Mouse (Mus musculus): ENCODE data around the gene Adgrv1. TPM values are rescaled to one million over a fixed set of nuclear protein-coding genes. Genes with fewer than 3 reads are reported as not detected.

Adgrv1 gene
- polyA plus RNA-seq, 1 experiment: 11.3 TPM

DNA sequence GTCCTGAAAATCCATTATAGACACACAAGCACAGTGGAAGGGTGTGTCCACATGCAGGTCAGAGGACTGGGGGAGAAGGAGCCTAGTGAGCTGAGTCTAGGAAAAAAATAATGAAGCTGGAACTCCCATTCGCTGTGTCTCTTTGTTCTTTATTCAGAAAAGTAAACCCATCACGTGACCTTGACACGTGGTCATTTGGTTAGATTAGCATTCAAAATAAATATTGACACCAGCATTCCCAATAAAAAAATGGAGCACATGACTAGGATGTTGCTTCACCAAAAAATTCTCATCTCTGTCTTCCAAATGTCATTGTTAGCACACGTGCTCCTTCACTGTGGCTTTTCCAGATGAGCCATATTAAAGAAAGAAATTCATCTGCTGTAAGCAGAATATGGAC is 316.4 kb downstream of the Adgrv1 start:
- H3K36me3 ChIP-seq (ENCODE audit: control insufficient read depth, insufficient read depth, low read length, poor library complexity, severe bottlenecking): no peaks in the 10 kb centered on the region
- H3K4me1 ChIP-seq (ENCODE audit: control insufficient read depth, insufficient read depth, low read length): no peaks in the 10 kb centered on the region
- TF ChIP-seq CTCF (IDR thresholded peaks at IDR 0.05; ENCODE audit: low read depth, low read length) (no peak), POLR2A (IDR thresholded peaks at IDR 0.05; ENCODE audit: insufficient read depth, low read length) (no peak), EP300 (IDR thresholded peaks at IDR 0.05; ENCODE audit: insufficient read depth, low read depth, low read length) (no peak)
- H3K9me3 ChIP-seq (replicated peaks; ENCODE audit: control insufficient read depth, insufficient read depth, low read length, poor library complexity, severe bottlenecking): no peaks in the 10 kb centered on the region
- no peaks in the 10 kb centered on the region for H3K27me3 ChIP-seq (ENCODE audit: control insufficient read depth, insufficient read depth, low read length, poor library complexity, severe bottlenecking)
- H3K27ac ChIP-seq (ENCODE audit: insufficient read depth, low read length): no peak overlapping the region
- H3K9ac ChIP-seq (ENCODE audit: low read depth, poor library complexity, severe bottlenecking): no peak overlapping the region
- no peak overlapping the region for H3K4me3 ChIP-seq (ENCODE audit: low read depth, low read length)

DNA sequence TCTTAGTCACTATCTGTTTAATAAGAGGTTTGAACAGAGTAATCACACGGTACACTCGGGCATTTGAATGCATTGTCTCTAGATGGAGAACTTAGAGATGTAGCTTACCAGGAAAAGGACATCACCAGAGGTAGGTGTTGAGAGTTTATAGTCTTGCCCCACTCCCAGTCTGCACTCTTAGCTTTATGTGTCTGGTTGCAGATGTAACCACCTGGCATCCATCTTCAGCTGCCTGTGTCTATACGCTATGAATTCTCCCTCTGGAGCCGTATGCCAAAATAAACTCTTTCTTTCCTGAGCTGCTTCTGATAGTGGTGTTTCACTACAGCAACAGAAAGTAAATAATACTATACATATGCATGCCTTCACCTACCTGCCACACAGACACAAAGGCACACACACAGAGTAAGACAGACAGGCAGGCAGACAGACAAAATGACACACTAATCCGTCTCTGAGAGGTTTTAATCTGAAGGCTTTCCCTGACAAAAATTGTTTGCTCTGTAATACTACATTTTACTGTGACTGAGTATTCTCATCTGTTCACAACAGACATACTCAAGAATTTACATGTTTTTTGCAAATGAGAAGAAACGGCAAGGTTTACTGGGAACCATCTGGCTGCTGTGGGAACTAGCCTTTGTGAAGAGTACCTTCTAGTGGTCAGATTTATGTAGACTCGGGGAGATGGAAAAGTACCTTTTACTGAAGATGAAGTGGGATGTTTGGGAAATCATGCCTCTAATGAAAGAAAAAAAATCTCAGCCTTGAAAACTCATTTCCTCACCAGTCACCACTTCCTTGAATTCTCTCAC is 318.4 kb downstream of the Adgrv1 start:
- no peaks in the 10 kb centered on the region for H3K27me3 ChIP-seq (ENCODE audit: control insufficient read depth, insufficient read depth, low read length, poor library complexity, severe bottlenecking)
- no peak overlapping the region for H3K27ac ChIP-seq (ENCODE audit: insufficient read depth, low read length)
- H3K4me3 ChIP-seq (ENCODE audit: low read depth, low read length): no peak overlapping the region
- no peaks in the 10 kb centered on the region for H3K36me3 ChIP-seq (ENCODE audit: control insufficient read depth, insufficient read depth, low read length, poor library complexity, severe bottlenecking)
- no peaks in the 10 kb centered on the region for H3K9me3 ChIP-seq (replicated peaks; ENCODE audit: control insufficient read depth, insufficient read depth, low read length, poor library complexity, severe bottlenecking)
- TF ChIP-seq POLR2A (IDR thresholded peaks at IDR 0.05; ENCODE audit: insufficient read depth, low read length): no peak
- no peak for TF ChIP-seq EP300 (IDR thresholded peaks at IDR 0.05; ENCODE audit: insufficient read depth, low read depth, low read length)
- TF ChIP-seq CTCF (IDR thresholded peaks at IDR 0.05; ENCODE audit: low read depth, low read length): no peak
- H3K9ac ChIP-seq (ENCODE audit: low read depth, poor library complexity, severe bottlenecking): no peak overlapping the region
- H3K4me1 ChIP-seq (ENCODE audit: control insufficient read depth, insufficient read depth, low read length): no peaks in the 10 kb centered on the region

DNA sequence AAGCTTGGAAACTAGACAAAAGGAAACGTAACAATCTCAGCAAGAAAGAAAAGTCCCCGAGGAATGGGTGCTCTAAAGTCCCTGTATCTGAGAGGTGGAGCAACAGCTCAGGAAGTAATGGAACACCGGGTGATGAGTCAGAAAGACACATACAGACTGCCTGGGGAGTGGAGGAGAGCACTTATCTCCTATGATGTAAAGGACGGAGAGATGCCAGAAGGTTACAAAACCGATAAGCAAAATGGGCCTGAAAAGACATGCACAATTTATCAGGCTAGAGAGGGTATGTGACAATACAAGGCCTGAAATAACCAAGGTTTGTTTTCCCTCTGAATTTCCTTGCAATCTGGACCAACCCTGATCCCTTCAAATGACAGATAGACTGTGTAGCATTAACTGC is 320.8 kb downstream of the Adgrv1 start:
- Histone ChIP-seq H3K9me3 (replicated peaks; ENCODE audit: control insufficient read depth, insufficient read depth, low read length, poor library complexity, severe bottlenecking) (no peaks in the 10 kb centered on the region), H3K27me3 (ENCODE audit: control insufficient read depth, insufficient read depth, low read length, poor library complexity, severe bottlenecking) (no peaks in the 10 kb centered on the region), H3K9ac (ENCODE audit: low read depth, poor library complexity, severe bottlenecking) (no peak overlapping the region), H3K4me1 (ENCODE audit: control insufficient read depth, insufficient read depth, low read length) (no peaks in the 10 kb centered on the region), H3K36me3 (ENCODE audit: control insufficient read depth, insufficient read depth, low read length, poor library complexity, severe bottlenecking) (no peaks in the 10 kb centered on the region), H3K4me3 (ENCODE audit: low read depth, low read length) (no peak overlapping the region), H3K27ac (ENCODE audit: insufficient read depth, low read length) (no peak overlapping the region)
- no peak for TF ChIP-seq POLR2A (IDR thresholded peaks at IDR 0.05; ENCODE audit: insufficient read depth, low read length)
- no peak for TF ChIP-seq CTCF (IDR thresholded peaks at IDR 0.05; ENCODE audit: low read depth, low read length)
- TF ChIP-seq EP300 (IDR thresholded peaks at IDR 0.05; ENCODE audit: insufficient read depth, low read depth, low read length): no peak

DNA sequence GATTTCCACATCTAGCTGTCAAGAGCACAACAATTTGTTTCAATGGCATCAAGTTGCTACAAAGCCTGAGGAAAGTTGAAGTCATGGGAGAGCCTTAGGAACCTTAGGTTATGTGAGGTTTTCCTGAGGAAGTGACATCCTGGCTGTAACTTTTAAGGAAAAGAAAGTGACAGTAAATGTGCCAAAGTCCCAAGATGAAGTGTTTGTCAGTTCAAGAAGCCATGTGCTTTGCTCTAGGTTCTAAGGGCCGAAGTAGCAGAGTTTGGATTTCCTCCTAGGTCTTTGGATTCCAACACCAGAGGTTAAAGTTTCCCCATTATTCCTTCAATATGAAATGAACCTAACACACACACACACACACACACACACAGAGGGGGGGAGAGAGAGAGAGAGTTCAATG is 332.1 kb downstream of the Adgrv1 start:
- no peak overlapping the region for H3K27ac ChIP-seq (ENCODE audit: insufficient read depth, low read length)
- no peak for TF ChIP-seq EP300 (IDR thresholded peaks at IDR 0.05; ENCODE audit: insufficient read depth, low read depth, low read length)
- TF ChIP-seq POLR2A (IDR thresholded peaks at IDR 0.05; ENCODE audit: insufficient read depth, low read length): no peak
- no peak for TF ChIP-seq CTCF (IDR thresholded peaks at IDR 0.05; ENCODE audit: low read depth, low read length)

DNA sequence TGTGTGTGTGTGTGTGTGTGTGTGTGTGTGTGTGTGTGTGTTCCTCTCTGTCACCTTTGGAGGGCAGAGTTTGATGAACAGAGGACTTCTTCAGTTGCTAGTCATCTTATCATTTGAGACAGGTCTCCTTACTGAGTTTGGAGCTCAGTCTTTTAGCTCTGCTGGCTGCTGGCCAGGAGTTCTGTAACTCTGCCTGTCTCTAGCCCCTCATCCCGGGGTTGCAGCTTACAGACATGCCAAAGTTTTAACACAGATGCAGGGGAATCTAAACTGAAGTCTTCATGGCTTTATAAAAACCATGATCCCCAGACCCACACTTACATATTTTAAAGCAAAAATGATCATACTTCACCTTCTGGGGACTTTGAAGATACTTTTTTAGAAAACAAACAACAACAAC is 338.8 kb downstream of the Adgrv1 start:
- Histone ChIP-seq H3K27ac (ENCODE audit: insufficient read depth, low read length) (no peak overlapping the region), H3K9ac (ENCODE audit: low read depth, poor library complexity, severe bottlenecking) (no peak overlapping the region), H3K27me3 (ENCODE audit: control insufficient read depth, insufficient read depth, low read length, poor library complexity, severe bottlenecking) (no peaks in the 10 kb centered on the region), H3K9me3 (replicated peaks; ENCODE audit: control insufficient read depth, insufficient read depth, low read length, poor library complexity, severe bottlenecking) (no peaks in the 10 kb centered on the region), H3K36me3 (ENCODE audit: control insufficient read depth, insufficient read depth, low read length, poor library complexity, severe bottlenecking) (no peaks in the 10 kb centered on the region), H3K4me1 (ENCODE audit: control insufficient read depth, insufficient read depth, low read length) (no peaks in the 10 kb centered on the region), H3K4me3 (ENCODE audit: low read depth, low read length) (no peak overlapping the region)
- no peak for TF ChIP-seq EP300 (IDR thresholded peaks at IDR 0.05; ENCODE audit: insufficient read depth, low read depth, low read length)
- no peak for TF ChIP-seq POLR2A (IDR thresholded peaks at IDR 0.05; ENCODE audit: insufficient read depth, low read length)
- no peak for TF ChIP-seq CTCF (IDR thresholded peaks at IDR 0.05; ENCODE audit: low read depth, low read length)

More for the DNA sequence above, 332.1 kb downstream of the Adgrv1 start:
- no peak overlapping the region for H3K4me3 ChIP-seq (ENCODE audit: low read depth, low read length)
- no peak overlapping the region for H3K9ac ChIP-seq (ENCODE audit: low read depth, poor library complexity, severe bottlenecking)
- H3K27me3 ChIP-seq (ENCODE audit: control insufficient read depth, insufficient read depth, low read length, poor library complexity, severe bottlenecking): no peaks in the 10 kb centered on the region; the same call in 1 of the 2 replicates
- H3K36me3 ChIP-seq (ENCODE audit: control insufficient read depth, insufficient read depth, low read length, poor library complexity, severe bottlenecking): no peaks in the 10 kb centered on the region
- H3K9me3 ChIP-seq (replicated peaks; ENCODE audit: control insufficient read depth, insufficient read depth, low read length, poor library complexity, severe bottlenecking): no peaks in the 10 kb centered on the region
- H3K4me1 ChIP-seq (ENCODE audit: control insufficient read depth, insufficient read depth, low read length): no peaks in the 10 kb centered on the region

DNA sequence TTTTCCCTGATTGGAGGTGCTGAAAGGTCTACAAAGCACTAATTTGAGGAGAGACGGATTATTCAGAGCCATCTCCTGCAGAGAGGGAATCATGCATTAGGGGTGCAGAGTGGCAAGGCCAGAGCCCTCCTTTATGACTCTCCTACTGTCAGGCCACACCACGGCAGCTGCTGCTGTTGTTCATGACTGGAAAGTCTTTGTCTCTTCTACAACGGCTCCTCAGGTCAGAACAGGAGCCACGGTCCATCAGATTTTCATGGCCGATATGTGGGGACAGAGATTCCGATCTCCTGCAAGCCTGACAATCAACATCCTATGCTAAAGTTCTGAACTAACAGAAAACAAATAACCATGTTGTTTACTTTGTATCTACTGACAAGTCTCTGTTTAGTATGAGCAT is 350.8 kb downstream of the Adgrv1 start:
- Histone ChIP-seq H3K9ac (ENCODE audit: low read depth, poor library complexity, severe bottlenecking) (no peak overlapping the region), H3K27ac (ENCODE audit: insufficient read depth, low read length) (no peak overlapping the region), H3K27me3 (ENCODE audit: control insufficient read depth, insufficient read depth, low read length, poor library complexity, severe bottlenecking) (no peaks in the 10 kb centered on the region), H3K4me1 (ENCODE audit: control insufficient read depth, insufficient read depth, low read length) (no peaks in the 10 kb centered on the region), H3K9me3 (replicated peaks; ENCODE audit: control insufficient read depth, insufficient read depth, low read length, poor library complexity, severe bottlenecking) (no peaks in the 10 kb centered on the region), H3K4me3 (ENCODE audit: low read depth, low read length) (no peak overlapping the region), H3K36me3 (ENCODE audit: control insufficient read depth, insufficient read depth, low read length, poor library complexity, severe bottlenecking) (no peaks in the 10 kb centered on the region)
- TF ChIP-seq CTCF (IDR thresholded peaks at IDR 0.05; ENCODE audit: low read depth, low read length) (no peak), POLR2A (IDR thresholded peaks at IDR 0.05; ENCODE audit: insufficient read depth, low read length) (no peak), EP300 (IDR thresholded peaks at IDR 0.05; ENCODE audit: insufficient read depth, low read depth, low read length) (no peak)

Data from ES-Bruce4 (cell line).